Mouse (Mus musculus) midbrain, embryonic 16.5 days (tissue): Measurements from ENCODE around the gene Rplp1. TPM values are rescaled to one million over a fixed set of nuclear protein-coding genes. Genes with fewer than 3 reads are reported as not detected.
A peak's percentile ranks its signal among the peaks of the same experiment; 100 is the strongest.

ENCODE experiments used
- ATAC-seq: fragments of 200-750 bp; cut with Nextera tagmentation; 2 replicates; pipeline ENCODE4 v1.8.0; 2017; ENCODE audit warnings: moderate TSS enrichment
- H3K27ac ChIP-seq: fragments of 300-500 bp; sonication (generic); 2 replicates; pipeline ENCODE4 v1.5.1; 2014; ENCODE audit warnings: mild to moderate bottlenecking, low read length, mixed read lengths
- H3K27me3 ChIP-seq: fragments of 300-500 bp; sonication (generic); 2 replicates; pipeline ENCODE4 v1.6.1; 2014; ENCODE audit warnings: low read depth, low read length, mixed read lengths; ENCODE audit not compliant: control insufficient read depth, insufficient read depth
- H3K36me3 ChIP-seq: fragments of 300-500 bp; sonication (generic); 2 replicates; pipeline ENCODE4 v1.6.1; 2014; ENCODE audit warnings: mild to moderate bottlenecking, low read length, moderate library complexity, mixed read lengths; ENCODE audit not compliant: control insufficient read depth, insufficient read depth
- H3K4me1 ChIP-seq: fragments of 300-500 bp; sonication (generic); 2 replicates; pipeline ENCODE4 v1.6.1; 2014; ENCODE audit warnings: mild to moderate bottlenecking, low read length, mixed read lengths; ENCODE audit not compliant: control insufficient read depth, insufficient read depth
- H3K4me2 ChIP-seq: fragments of 300-500 bp; sonication (generic); 2 replicates; pipeline ENCODE4 v1.6.1; 2014; ENCODE audit warnings: mild to moderate bottlenecking, low read length, mixed read lengths
- H3K4me3 ChIP-seq: fragments of 300-500 bp; sonication (generic); 2 replicates; pipeline ENCODE4 v1.5.1; 2014; ENCODE audit warnings: low read depth, mild to moderate bottlenecking, low read length, moderate library complexity, mixed read lengths
- H3K9ac ChIP-seq: fragments of 300-500 bp; sonication (generic); 2 replicates; pipeline ENCODE4 v1.6.1; 2014; ENCODE audit warnings: low read depth, low read length, mixed read lengths
- H3K9me3 ChIP-seq: fragments of 300-500 bp; sonication (generic); replicated peaks from 2 replicates; pipeline ENCODE4 v1.6.1; 2014; ENCODE audit warnings: mild to moderate bottlenecking, low read length, mixed read lengths; ENCODE audit not compliant: control insufficient read depth, poor library complexity, severe bottlenecking
- WGBS: fragments of 180-500 bp; shearing (Covaris S2); extraction: QIAGEN DNeasy Blood & Tissue Kit; methylation state at CpG from one replicate; pipeline ENCODE4 v1.1.7; 2014; 5-methylcytosine and 5-hydroxymethylcytosine counted together
- polyA plus RNA-seq: library from polyadenylated mRNA; unstranded; fragments of >200 nt; fragmentation: Nextera tagmentation; extraction: Ambion mirVana; gene quantifications from 2 replicates; pipeline ENCODE4 v1.2.1, GENCODE M21; 2015

The Rplp1 gene
- polyA plus RNA-seq, 1 experiment from 2014 or later, result 819 TPM

DNA sequence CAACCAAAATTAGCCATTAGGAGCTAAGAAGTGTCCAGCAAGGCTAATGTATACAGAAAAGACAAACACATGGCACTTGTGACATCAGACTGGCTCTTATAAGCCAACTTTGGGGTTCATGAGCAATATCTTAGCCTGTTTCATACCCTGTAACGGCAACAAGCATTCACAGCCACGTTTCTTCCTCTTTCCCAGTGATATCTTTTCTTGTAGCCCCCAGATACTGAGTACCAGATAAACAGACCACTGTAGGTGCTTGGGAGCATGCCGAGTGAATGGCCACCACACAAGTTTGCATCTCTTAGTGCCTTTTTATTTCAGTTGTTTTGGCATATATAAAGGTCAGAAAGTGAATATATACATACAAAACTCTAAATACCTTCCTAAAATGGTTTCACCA, 2.6 kb upstream of the Rplp1 start:
- Histone ChIP-seq H3K4me3 (no peak overlapping the region), H3K27me3 (no peaks in the 10 kb centered on the region), H3K4me2 (no peak overlapping the region), H3K9ac (no peak overlapping the region), H3K36me3 (peaks cover 10% of the 10 kb centered on the region), H3K4me1 (peaks cover 16% of the 10 kb centered on the region), H3K27ac (no peak overlapping the region), H3K9me3 (no peaks in the 10 kb centered on the region)
- 86% methylated on average over 3 of the region's 3 CpGs for WGBS
- no peak for ATAC-seq

GRCm38 (mm10) chr9:61915393-61916005, 1.2 kb upstream of the Rplp1 start:
- Histone ChIP-seq H3K36me3 (peaks cover 11% of the 10 kb centered on the region), H3K4me3 (peak overlapping the region; percentile 87), H3K4me2 (peak overlapping the region; percentile 61), H3K9me3 (no peaks in the 10 kb centered on the region), H3K27ac (peak overlapping the region; percentile 90), H3K9ac (no peak overlapping the region), H3K27me3 (no peaks in the 10 kb centered on the region), H3K4me1 (peaks cover 16% of the 10 kb centered on the region)
- no peak for ATAC-seq
- WGBS, result 34% methylated on average over 4 of the region's 4 CpGs

- peak overlapping the region; percentile 68 for H3K9ac ChIP-seq
- H3K27me3 ChIP-seq, result no peaks in the 10 kb centered on the region
- no peaks in the 10 kb centered on the region for H3K9me3 ChIP-seq
- WGBS, result 4% methylated on average over 13 of the region's 13 CpGs
- peak; percentile 32 for ATAC-seq
- H3K4me1 ChIP-seq, result peaks cover 16% of the 10 kb centered on the region
- peak overlapping the region; percentile 87 for H3K4me3 ChIP-seq
- H3K36me3 ChIP-seq, result peaks cover 11% of the 10 kb centered on the region
- peak overlapping the region; percentile 61 for H3K4me2 ChIP-seq
- H3K27ac ChIP-seq, result peak overlapping the region; percentile 90
These were observed 567 bp upstream of the Rplp1 start for GRCm38 (mm10) chr9:61914917-61915300.

- Histone ChIP-seq H3K27ac (no peak overlapping the region), H3K9ac (no peak overlapping the region), H3K9me3 (no peaks in the 10 kb centered on the region), H3K4me2 (no peak overlapping the region), H3K4me3 (no peak overlapping the region), H3K27me3 (no peaks in the 10 kb centered on the region), H3K4me1 (peaks cover 16% of the 10 kb centered on the region), H3K36me3 (peaks cover 11% of the 10 kb centered on the region)
- WGBS, result 59% methylated on average over 6 of the region's 6 CpGs
- no peak for ATAC-seq
These were observed 2.8 kb downstream of the Rplp1 start for GRCm38 (mm10) chr9:61911300-61912128.

DNA sequence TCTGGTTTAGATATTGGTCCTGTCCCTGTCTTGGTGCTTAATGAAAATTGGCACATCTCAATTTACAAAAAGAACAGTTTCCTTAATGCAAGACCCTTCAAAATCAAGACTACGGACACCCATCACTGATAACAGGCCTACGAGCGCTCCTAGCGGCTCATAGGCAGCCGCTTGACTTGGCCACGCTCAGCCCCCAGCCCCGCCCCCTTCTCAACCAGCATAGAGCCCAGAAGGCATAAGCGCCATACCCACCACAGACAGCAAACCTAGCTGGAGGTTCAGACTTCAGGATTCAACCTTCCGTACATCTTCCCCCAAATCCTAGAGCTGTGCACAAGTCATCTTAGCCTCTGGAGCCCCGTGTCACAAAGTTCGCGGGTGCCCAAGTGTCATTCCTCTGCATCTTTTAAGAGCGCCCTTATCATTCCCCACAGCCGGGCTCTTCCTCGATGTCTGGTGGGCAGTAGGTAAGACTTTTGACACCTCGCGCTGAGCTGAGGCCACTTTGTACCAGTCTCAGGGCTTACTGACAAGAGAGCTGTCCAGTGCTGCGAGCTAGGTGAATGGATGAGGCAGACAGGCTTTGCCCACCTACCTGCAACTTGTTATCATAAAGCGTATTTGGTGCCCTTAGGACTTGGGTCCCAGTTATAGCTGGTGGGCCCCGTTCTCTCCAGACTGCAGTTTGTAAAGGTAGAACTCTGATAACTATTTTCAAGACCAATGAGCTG, 3.7 kb downstream of the Rplp1 start:
- Histone ChIP-seq H3K4me2 (no peak overlapping the region), H3K27ac (no peak overlapping the region), H3K4me1 (peaks cover 16% of the 10 kb centered on the region), H3K9me3 (no peaks in the 10 kb centered on the region), H3K36me3 (peaks cover 11% of the 10 kb centered on the region), H3K4me3 (no peak overlapping the region), H3K27me3 (no peaks in the 10 kb centered on the region), H3K9ac (no peak overlapping the region)
- WGBS, result 45% methylated on average over 20 of the region's 20 CpGs
- ATAC-seq, result no peak

- 91% methylated on average over 1 of the region's 1 CpGs for WGBS
These were observed 4.7 kb downstream of the Rplp1 start for GRCm38 (mm10) chr9:61909633-61910032.

DNA sequence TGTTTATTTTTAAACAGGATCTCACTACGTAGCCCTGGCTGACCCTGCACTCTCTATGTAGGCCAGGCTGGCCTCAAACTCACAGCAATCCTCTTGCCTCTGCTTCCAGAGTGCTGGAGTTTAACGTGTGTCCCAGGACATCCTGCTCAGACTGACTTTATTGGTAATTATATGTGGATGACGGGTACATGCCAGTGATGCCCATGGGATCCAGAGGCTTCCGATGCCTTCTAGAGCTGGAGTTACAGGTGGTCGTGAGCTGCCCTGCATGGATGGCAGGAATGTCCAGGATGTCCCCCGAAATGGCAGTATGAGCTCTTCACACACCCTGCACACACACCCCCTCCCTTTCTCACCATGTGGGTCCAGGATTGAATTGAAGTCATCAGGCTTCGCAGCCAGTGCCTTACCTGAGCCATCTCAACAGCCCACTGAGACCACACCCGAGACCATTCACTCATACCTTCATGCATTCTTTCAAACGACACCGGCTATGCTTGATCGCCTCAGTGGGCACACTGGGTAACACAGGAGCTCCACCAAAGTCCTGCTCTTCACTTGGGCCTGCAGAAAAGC, 5.4 kb downstream of the Rplp1 start:
- WGBS, result 90% methylated on average over 11 of the region's 11 CpGs
- peaks cover 13% of the 10 kb centered on the region for H3K4me1 ChIP-seq

More at GRCm38 (mm10) chr9:61909633-61910032, 4.7 kb downstream of the Rplp1 start:
- Histone ChIP-seq H3K9me3 (no peaks in the 10 kb centered on the region), H3K36me3 (peaks cover 11% of the 10 kb centered on the region), H3K9ac (no peak overlapping the region), H3K4me3 (no peak overlapping the region), H3K4me1 (peaks cover 13% of the 10 kb centered on the region), H3K4me2 (no peak overlapping the region), H3K27me3 (no peaks in the 10 kb centered on the region), H3K27ac (no peak overlapping the region)
- no peak for ATAC-seq

GRCm38 (mm10) chr9:61908341-61908740, 6.0 kb downstream of the Rplp1 start:
- Histone ChIP-seq H3K9ac (no peak overlapping the region), H3K9me3 (no peaks in the 10 kb centered on the region), H3K4me2 (no peak overlapping the region), H3K27ac (no peak overlapping the region), H3K27me3 (no peaks in the 10 kb centered on the region), H3K4me1 (peaks cover 7% of the 10 kb centered on the region), H3K36me3 (peaks cover 11% of the 10 kb centered on the region), H3K4me3 (no peak overlapping the region)
- no peak for ATAC-seq
- 91% methylated on average over 3 of the region's 3 CpGs for WGBS

More for the DNA sequence above, 5.4 kb downstream of the Rplp1 start:
- Histone ChIP-seq H3K4me2 (no peak overlapping the region), H3K27me3 (no peaks in the 10 kb centered on the region), H3K9me3 (no peaks in the 10 kb centered on the region), H3K9ac (no peak overlapping the region), H3K4me3 (no peak overlapping the region), H3K36me3 (peaks cover 11% of the 10 kb centered on the region), H3K27ac (no peak overlapping the region)
- no peak for ATAC-seq
